Mouse (Mus musculus) heart, postnatal 0 days (tissue): ENCODE measurements at regions not wholly inside any gene's neighbourhood (a gene's known extent, or its start where the extent isn't known, plus 50 kb on each side); places are given as distances from the start of the nearest gene placed in this dataset.

Experiments
- CTCF ChIP-seq: IDR thresholded peaks from 2 replicates; pipeline ENCODE4 v1.5.1; 2016; ENCODE audit warnings: antibody characterized with exemption, control low read depth, low read depth
- EP300 ChIP-seq: IDR thresholded peaks from 2 replicates; pipeline ENCODE4 v1.6.1; 2016; ENCODE audit warnings: antibody characterized with exemption, low read depth

DNA sequence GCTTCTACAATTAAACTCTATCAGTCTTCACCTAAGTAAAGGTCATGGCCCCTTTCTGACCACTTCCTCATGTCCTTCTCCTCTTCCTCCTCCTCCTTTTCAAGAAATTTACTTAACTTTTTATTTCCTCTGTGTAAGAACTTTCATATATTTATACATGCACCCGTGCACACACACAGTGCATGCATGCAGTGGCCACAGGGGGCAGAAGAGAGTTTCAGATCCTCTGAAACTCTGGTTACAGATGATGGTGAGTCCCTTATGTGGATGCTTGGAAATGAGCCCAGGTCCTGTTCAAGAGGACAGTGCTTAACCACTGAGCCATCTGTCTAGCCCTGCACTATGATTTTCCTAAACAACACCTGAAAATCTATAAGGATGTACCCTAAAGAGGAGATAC, 170.4 kb upstream of the Psmd7 start:
- TF ChIP-seq CTCF, result no peak
- no peak for TF ChIP-seq EP300
